Mouse (Mus musculus): ENCODE measurements around the gene Zyg11a.

- TF ChIP-seq CHD2 (IDR thresholded peaks at IDR 0.05; ENCODE audit: low read depth, low read length) (no peak), HCFC1 (IDR thresholded peaks at IDR 0.05; ENCODE audit: borderline replicate concordance, insufficient read depth, low read length) (no peak), MAFK (IDR thresholded peaks at IDR 0.05; ENCODE audit: insufficient read depth, low read depth, low read length) (no peak), ZNF384 (IDR thresholded peaks at IDR 0.05; ENCODE audit: low read depth, low read length) (no peak)
These were observed 7.6 kb upstream of the Zyg11a start for GRCm38 (mm10) chr4:108225341-108225872.
